Mouse (Mus musculus) cerebellum, postnatal 4 days (tissue): ENCODE results near the gene Gm45716.

Source experiments
- DNase-seq, 2 experiments: peaks; one replicate each; pipeline ENCODE4 v3.0.0; 2022; ENCODE audit warnings: low spot score in 2 of 2, mixed read lengths in 1 of 2

Gene Gm45716

DNA sequence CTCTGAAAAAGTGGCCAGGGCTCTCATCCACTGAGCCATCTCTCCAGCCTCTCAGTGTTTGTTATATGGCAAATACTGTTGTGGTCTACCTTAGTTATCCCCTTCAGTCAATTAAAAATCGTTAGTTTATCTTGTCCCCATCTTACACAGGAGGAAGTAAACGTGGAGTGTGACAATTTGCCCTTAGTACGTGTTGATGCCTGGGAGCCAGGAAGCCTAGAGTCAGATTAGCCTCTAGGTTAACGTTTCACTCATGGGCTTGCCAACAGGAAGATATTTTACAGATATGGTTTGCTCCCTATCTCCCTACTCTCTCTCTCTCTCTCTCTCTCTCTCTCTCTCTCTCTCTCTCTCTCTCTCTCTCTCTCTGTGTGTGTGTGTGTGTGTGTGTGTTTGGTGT is 95.7 kb downstream of the Gm45716 start:
- DNase-seq: no peak

DNA sequence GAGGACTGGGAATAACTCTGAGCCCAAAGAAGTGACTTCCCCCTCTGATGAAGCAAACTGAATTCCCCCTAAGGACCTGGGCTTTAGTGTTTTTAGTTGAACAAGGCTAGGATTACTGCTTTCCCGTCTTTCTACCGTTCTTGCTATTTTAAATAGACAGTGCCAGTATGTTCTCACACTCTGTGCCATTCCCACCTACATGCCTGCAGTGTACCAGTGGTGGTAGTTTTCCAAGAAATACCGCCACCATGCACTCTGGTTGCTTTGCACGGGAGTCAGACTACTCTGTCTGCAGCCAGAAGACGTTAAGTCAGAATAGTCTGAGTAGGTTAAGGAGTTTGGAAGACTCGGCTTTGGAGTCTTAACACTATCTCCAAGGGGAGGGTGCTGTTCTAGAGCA is 96.1 kb downstream of the Gm45716 start:
- no peak for DNase-seq

DNA sequence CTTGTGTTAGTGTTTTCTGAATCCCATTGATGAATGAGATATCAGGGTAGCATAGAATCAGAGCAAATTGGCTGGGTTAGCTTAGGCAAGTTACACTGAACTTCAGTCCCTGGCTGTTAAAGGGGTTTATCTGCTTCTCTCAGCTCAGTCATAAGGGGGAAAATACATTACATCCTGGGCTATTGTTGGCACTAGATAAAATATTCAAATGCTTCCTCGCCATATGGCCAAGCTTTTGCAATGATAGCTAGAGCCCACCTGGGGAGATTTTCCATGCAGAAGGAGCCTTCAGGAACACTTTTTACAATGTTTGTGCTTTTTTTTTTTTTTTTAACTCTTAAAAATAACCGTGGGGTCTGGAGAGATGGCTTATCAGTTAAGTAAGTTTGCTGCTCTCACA is 96.6 kb downstream of the Gm45716 start:
- no peak for DNase-seq

DNA sequence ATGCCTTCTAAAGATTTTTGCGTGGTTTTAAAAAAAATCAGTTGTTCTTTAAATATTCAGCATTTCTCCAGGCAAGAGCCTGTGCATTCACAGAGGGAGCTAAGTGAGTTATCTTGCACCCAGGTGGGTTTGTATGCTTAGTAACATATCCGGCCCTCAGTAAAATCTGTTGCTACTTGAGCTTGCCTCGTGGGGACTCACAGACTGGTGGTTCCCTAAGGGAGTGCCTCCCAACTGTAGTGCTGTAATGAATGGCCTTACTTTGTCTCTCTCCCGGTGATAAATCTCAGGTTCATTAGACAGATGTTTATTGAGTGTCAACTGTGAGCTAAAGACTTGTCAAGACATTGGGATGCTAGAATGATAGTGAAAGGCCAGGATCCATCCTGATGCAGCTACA is 97.1 kb downstream of the Gm45716 start:
- no peak for DNase-seq

DNA sequence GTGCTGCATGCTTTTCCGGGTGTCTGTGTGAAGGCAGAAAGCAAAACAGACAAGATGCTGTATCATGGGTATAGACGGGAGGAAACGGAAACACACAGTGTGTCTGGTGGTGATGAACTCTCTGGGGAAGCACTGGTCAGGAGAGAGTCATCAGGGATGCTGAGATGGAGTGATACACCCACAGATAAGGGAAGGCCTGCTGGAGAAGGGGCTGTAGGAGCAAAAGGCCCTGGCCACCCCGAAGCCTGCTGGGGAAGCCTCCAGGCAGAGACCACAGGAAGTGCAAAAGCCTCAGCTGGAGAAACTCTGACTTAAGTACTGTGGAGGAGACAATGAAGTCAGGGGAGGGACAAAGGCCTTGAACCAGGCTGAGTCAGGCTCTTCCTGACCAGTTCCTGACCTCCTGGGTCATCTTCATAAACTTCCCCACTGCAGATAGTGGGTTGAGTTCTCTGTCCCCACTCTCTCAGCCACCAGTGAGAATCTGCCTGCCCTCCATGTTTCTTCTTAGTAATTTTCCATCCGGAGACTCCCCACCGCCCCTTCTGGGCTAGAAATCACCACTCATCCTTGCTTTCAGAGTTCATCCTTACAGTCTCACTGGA is 99.2 kb downstream of the Gm45716 start:
- no peak for DNase-seq

DNA sequence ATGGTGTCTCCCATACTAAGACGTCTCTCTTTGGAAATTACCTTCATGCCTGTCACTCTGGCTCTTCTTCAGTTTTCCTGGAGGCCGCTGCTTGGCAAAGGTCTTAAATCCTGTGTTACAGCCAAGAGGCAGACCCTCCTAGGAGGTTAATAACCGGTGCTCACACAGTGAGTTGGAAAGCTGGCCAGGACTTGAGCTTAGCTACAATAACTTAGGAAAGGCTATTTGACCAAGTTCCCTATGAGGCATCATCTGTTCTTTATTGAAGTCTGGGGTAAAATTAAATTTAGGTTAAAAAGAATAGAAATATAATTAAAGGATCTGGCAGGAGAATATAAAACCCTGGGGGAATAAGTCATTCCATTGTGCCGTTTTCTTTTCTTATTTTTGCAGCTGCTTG is 103.7 kb downstream of the Gm45716 start:
- DNase-seq: no peak

DNA sequence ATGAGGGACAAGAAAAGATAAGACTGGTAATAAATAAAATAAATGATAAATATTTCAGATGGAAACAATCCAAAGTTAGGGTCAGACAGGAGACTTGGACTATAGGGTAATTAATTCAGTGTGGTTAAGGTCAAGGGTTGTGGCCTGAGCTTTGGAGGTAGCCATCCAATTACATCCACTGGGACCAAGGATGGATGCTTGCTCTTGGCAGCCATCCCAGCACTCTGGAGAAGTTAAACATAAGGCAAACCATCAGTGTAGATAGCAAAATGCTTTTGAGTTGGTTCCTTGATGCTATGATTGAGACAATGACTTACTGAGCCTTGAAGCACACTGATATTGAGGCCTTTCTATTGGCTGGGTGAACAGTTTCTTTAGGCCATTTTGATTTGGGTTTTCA is 105.3 kb downstream of the Gm45716 start:
- DNase-seq: no peak

DNA sequence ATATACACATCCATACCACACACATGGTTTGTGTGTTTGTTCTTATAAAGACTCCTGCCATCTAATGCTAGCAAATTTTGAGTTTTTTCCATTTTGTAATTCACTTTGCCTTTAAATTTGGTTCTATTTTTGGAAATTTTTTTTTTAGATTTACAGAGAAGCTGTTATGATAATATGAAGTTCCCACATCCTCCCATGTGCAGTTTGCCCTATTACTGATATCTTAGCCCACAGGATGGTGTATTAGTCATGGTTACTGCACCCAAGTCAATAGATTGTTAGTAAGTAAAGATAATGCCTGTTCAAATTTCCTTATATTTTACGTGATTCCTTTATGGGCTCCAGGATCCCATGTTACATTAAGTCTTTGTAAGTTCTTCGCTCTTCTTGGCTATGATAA is 107.1 kb downstream of the Gm45716 start:
- no peak for DNase-seq
